Mouse (Mus musculus): ENCODE measurements at regions not wholly inside any gene's neighbourhood (a gene's known extent, or its start where the extent isn't known, plus 50 kb on each side); places are given as distances from the start of the nearest gene placed in this dataset.

DNA sequence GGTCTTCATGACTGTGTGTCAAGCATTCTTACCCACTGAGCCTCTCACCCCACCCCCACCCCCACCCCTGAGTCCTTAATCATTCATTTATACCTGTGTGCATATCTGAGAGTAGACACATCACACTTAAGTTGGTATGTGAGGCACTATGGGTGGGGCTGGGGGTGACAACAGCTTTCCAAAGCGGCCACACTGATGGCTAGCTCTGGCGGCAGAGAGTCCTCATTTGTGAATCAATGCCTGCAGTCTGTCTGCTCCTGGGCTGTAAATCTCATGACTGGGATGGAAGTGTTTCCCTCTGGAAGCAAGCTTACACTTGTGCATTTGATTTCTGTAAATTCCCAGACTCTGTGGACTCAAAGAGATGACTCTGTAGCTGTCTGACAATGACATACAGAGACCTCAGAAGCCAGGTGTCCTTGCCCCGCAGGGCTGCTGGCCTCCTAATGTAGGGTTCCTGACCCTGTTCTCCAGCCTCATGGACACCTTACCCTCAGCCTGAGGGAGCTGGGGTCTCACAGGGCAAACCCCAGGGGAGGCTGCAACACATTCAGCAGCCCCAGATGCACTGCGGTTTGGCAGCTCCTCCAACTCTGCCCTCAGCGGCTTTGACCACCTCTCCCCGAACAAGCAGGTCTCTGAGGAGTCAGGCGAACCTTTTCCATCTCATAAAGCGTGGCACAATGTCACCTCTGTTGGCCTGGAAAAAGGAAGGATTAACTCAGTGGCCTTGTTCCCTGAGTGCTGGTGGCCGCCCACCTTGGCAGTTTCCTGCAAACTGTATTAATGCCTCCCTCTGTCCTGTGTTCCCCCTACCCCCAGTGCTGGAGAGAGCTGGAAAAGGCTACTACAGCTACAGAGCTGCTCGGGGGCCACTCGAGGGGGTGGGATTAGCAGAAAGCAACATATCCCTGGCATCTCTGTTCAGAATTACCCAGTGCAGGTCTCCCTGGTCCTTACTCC, 439.4 kb downstream of the Rps24 start:
- no peak for TF ChIP-seq POLR2A (IDR thresholded peaks at IDR 0.05; ENCODE audit: borderline replicate concordance, insufficient read depth, low read length)
- TF ChIP-seq CTCF (IDR thresholded peaks at IDR 0.05; ENCODE audit: borderline replicate concordance, insufficient read depth, low read depth, low read length), result no peak

All from cerebellum, adult 2 months (tissue).